ENCODE assay signal across 8 mouse cellular contexts in genomic region chr9:96916620-96917538, GRCm38 (mm10). TPM values are rescaled to one million over a fixed set of nuclear protein-coding genes. Genes with fewer than 3 reads are reported as not detected.
A peak's percentile ranks its signal among the peaks of the same experiment; 100 is the strongest.
DNase-seq lines count a peak whose midpoint lies in the region; ATAC-seq and TF ChIP-seq lines count a peak whose summit lies in the region.

No protein-coding gene starts in this region.

- H3K4me1 ChIP-seq in heart, embryonic 13.5 days: peaks cover 5% of the 10 kb centered on the region
- no peaks in the 10 kb centered on the region for H3K4me1 ChIP-seq in kidney, postnatal 0 days (replicated peaks; ENCODE audit: insufficient read depth, low read length)
- no peaks in the 10 kb centered on the region for H3K4me1 ChIP-seq in liver, adult 2 months (ENCODE audit: control insufficient read depth, insufficient read depth, low read length)
- no peaks in the 10 kb centered on the region for H3K4me1 ChIP-seq in stomach, embryonic 15.5 days

- DNase-seq in CD4-positive helper T cell, adult 2 months (ENCODE audit: low read depth, low spot score): peak; percentile 90
- peak; percentile 97 for DNase-seq in brain, embryonic 14.5 days (ENCODE audit: low read depth)
- peak; percentile 82 for DNase-seq in fibroblast of lung, adult 2 months (ENCODE audit: low read depth)
- peak; percentile 93 for DNase-seq in kidney, postnatal 0 days (ENCODE audit: low spot score)
- peak; percentile 77 for DNase-seq in liver, adult 2 months (ENCODE audit: extremely low read depth, low read depth, low spot score)
- peak; percentile 98 for DNase-seq in neural tube, embryonic 10.5 days (ENCODE audit: extremely low spot score, low spot score)

- TF ChIP-seq CTCF in brain, embryonic 14.5 days (IDR thresholded peaks at IDR 0.05; ENCODE audit: borderline replicate concordance, extremely low read depth, insufficient read depth, insufficient read length): peak; percentile 100
- peak; percentile 100 for TF ChIP-seq CTCF in kidney, postnatal 0 days (IDR thresholded peaks at IDR 0.05; ENCODE audit: low read depth)
- TF ChIP-seq CTCF in liver, adult 2 months (IDR thresholded peaks at IDR 0.05; ENCODE audit: low read depth, low read length): peak; percentile 99

- H3K79me2 ChIP-seq in liver, adult 2 months (ENCODE audit: control insufficient read depth, insufficient read depth, low read length): no peaks in the 10 kb centered on the region

- no peak overlapping the region for H3K4me3 ChIP-seq in heart, embryonic 13.5 days
- H3K4me3 ChIP-seq in kidney, postnatal 0 days (replicated peaks; ENCODE audit: low read depth, low read length): no peak overlapping the region
- no peak overlapping the region for H3K4me3 ChIP-seq in liver, adult 2 months (ENCODE audit: insufficient read depth, low read depth, low read length)
- H3K4me3 ChIP-seq in stomach, embryonic 15.5 days (replicated peaks): no peak overlapping the region

- H3K27me3 ChIP-seq in heart, embryonic 13.5 days (replicated peaks): peaks cover 10% of the 10 kb centered on the region; the same call in 1 of the 2 replicates
- no peaks in the 10 kb centered on the region for H3K27me3 ChIP-seq in kidney, postnatal 0 days (ENCODE audit: insufficient read depth, low read length)
- no peaks in the 10 kb centered on the region for H3K27me3 ChIP-seq in liver, adult 2 months (ENCODE audit: control insufficient read depth, insufficient read depth, low read length)
- H3K27me3 ChIP-seq in stomach, embryonic 15.5 days (replicated peaks): no peaks in the 10 kb centered on the region

- ATAC-seq in heart, embryonic 13.5 days (ENCODE audit: extremely low read depth, insufficient number of reproducible peaks, low FRiP score, low TSS enrichment): peak; percentile 25; the same call in 1 of the 2 replicates
- peak; percentile 57; the same call in 1 of the 2 replicates for ATAC-seq in kidney, postnatal 0 days (replicated peaks; ENCODE audit: low FRiP score, low read depth)
- peak; percentile 79 for ATAC-seq in stomach, embryonic 15.5 days (ENCODE audit: insufficient read depth, low FRiP score, low read depth)

- no peak for TF ChIP-seq POLR2A in brain, embryonic 14.5 days (IDR thresholded peaks at IDR 0.05; ENCODE audit: borderline replicate concordance, extremely low read depth, insufficient read depth, insufficient read length, poor library complexity, severe bottlenecking)
- TF ChIP-seq POLR2A in liver, adult 2 months (IDR thresholded peaks at IDR 0.05; ENCODE audit: extremely low read depth, insufficient read depth, low read length): no peak

- H3K36me3 ChIP-seq in heart, embryonic 13.5 days: no peaks in the 10 kb centered on the region
- no peaks in the 10 kb centered on the region for H3K36me3 ChIP-seq in kidney, postnatal 0 days (ENCODE audit: insufficient read depth, low read length)
- H3K36me3 ChIP-seq in liver, adult 2 months (ENCODE audit: control insufficient read depth, insufficient read depth, low read length): no peaks in the 10 kb centered on the region
- no peaks in the 10 kb centered on the region for H3K36me3 ChIP-seq in stomach, embryonic 15.5 days

- peaks cover 9% of the 10 kb centered on the region; the same call in 1 of the 2 replicates for H3K9me3 ChIP-seq in heart, embryonic 13.5 days
- H3K9me3 ChIP-seq in kidney, postnatal 0 days (replicated peaks; ENCODE audit: low read length): no peaks in the 10 kb centered on the region
- H3K9me3 ChIP-seq in stomach, embryonic 15.5 days: no peaks in the 10 kb centered on the region

- 0 out of 2 replicates have a peak overlapping the region, but pooled peaks have one; percentile 21 for H3K9ac ChIP-seq in heart, embryonic 13.5 days
- H3K9ac ChIP-seq in kidney, postnatal 0 days (ENCODE audit: low read depth, low read length): no peak overlapping the region
- no peak overlapping the region for H3K9ac ChIP-seq in liver, adult 2 months (ENCODE audit: low read depth, low read length)
- H3K9ac ChIP-seq in stomach, embryonic 15.5 days: no peak overlapping the region

- WGBS in heart, embryonic 13.5 days: 35% methylated on average over 27 of the region's 27 CpGs
- 39% methylated on average over 27 of the region's 27 CpGs for WGBS in kidney, postnatal 0 days
- 38% methylated on average over 27 of the region's 27 CpGs for WGBS in liver, adult 2 months
- WGBS in stomach, embryonic 15.5 days: 36% methylated on average over 27 of the region's 27 CpGs

- no peak overlapping the region for H3K27ac ChIP-seq in heart, embryonic 13.5 days (replicated peaks)
- H3K27ac ChIP-seq in kidney, postnatal 0 days: no peak overlapping the region
- no peak overlapping the region for H3K27ac ChIP-seq in liver, adult 2 months (replicated peaks; ENCODE audit: insufficient read depth, low read depth, low read length)
- no peak overlapping the region for H3K27ac ChIP-seq in stomach, embryonic 15.5 days

- H3K4me2 ChIP-seq in heart, embryonic 13.5 days: peak overlapping the region; percentile 35; the same call in 1 of the 2 replicates
- no peak overlapping the region for H3K4me2 ChIP-seq in kidney, postnatal 0 days (ENCODE audit: low read length)
- H3K4me2 ChIP-seq in stomach, embryonic 15.5 days: no peak overlapping the region

RNA-seq across cellular contexts. Expression of gene Pxylp1, which starts 24.4 kb away (rescaled TPM):
- 29.1 and 40.1 TPM in 2 replicates for polyA plus RNA-seq in brain, embryonic 14.5 days (2012; rRNA removed)
- 29.5 and 33.3 TPM in 2 replicates for polyA plus RNA-seq in heart, embryonic 13.5 days (2015; fragmentation: Nextera tagmentation; extraction: Ambion mirVana)
- 13.8 and 15.7 TPM in 2 replicates for polyA plus RNA-seq in kidney, postnatal 0 days (2015; fragmentation: Nextera tagmentation; extraction: Ambion mirVana)
- 6.0 and 7.2 TPM in 2 replicates for total RNA-seq in liver, adult 2 months (2014; rRNA removed)
- 4.5 and 5.5 TPM in 2 replicates for polyA plus RNA-seq in liver, adult 2 months (2012; rRNA removed)
- 29.7 and 31.7 TPM in 2 replicates for polyA plus RNA-seq in stomach, embryonic 15.5 days (2015; fragmentation: Nextera tagmentation; extraction: Ambion mirVana)

Comparison
In these comparisons a context has a peak if more than half of its experiments do, and no peak if none do; other contexts are left out.
1. ATAC-seq: peak in every context shown above with its lines; median percentile 79 in stomach, embryonic 15.5 days; 57 in kidney, postnatal 0 days; 25 in heart, embryonic 13.5 days.